Mouse (Mus musculus): ENCODE results near the gene Nyap1.
A peak's percentile ranks its signal among the peaks of the same experiment; 100 is the strongest.

The Nyap1 gene

GRCm38 (mm10) chr5:137741023-137741931 lies at the start of gene Nyap1:
Nyap1 (minus strand) TSS chr5:137741607.
- DNase-seq, result peak; percentile 89

DNA sequence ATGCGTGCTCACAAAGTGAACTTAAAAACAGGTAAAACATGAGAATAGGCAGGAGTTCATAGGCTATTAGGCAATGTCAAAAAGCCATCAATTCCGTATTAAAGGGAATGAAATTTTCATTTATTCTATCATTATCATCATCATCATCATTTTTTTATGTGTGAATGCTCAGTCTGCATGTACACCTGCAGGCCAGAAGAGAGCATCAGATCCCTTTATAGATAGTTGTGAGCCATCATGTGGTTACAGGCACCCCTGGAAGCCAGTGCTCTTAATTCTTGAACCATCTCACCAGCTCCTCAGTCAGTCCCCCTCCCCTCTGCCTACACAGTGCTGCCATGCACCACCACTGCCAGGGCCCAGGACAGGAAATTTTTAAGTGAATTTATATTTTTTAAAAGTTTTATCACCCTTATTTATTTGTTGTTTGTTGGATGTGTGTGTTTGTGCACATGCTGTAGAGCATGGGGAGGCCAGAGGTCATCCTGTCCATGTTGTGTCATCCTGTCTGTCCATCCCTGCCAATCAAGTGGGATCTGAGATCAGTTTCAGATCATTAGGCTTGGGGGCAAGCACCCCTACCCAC lies 47.6 kb upstream of the Nyap1 start:
- DNase-seq, result no peak

DNA sequence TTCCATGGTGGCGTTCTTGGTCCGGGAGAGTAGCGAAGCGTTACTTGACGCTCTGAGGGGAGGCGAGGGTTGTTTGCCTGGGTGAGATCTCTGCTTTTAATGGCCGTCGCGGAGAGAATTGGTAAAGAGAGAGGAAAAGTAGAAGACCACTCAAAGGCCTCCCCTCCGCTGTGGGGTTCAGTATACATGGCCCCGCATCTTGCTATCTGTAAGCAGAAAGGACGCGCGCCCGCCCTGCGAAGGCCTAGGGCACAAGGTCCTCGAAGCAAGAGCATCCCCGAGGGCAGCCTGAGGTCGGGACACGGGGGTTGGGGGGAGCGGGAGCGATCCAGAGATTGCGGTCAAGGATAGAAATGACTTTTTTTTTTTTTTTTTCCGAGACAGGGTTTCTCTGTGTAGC lies 46.8 kb upstream of the Nyap1 start:
- no peak for DNase-seq

GRCm38 (mm10) chr5:137787151-137787928 lies 45.9 kb upstream of the Nyap1 start, which contains the start of the genes Mepce and Zcwpw1:
Mepce (minus strand) TSS chr5:137787655.
Zcwpw1 (plus strand) TSS chr5:137787798.
- DNase-seq, result peak; percentile 98

- DNase-seq, result peak; percentile 100
These were observed 44.9 kb upstream of the Nyap1 start for GRCm38 (mm10) chr5:137786109-137786942.

DNA sequence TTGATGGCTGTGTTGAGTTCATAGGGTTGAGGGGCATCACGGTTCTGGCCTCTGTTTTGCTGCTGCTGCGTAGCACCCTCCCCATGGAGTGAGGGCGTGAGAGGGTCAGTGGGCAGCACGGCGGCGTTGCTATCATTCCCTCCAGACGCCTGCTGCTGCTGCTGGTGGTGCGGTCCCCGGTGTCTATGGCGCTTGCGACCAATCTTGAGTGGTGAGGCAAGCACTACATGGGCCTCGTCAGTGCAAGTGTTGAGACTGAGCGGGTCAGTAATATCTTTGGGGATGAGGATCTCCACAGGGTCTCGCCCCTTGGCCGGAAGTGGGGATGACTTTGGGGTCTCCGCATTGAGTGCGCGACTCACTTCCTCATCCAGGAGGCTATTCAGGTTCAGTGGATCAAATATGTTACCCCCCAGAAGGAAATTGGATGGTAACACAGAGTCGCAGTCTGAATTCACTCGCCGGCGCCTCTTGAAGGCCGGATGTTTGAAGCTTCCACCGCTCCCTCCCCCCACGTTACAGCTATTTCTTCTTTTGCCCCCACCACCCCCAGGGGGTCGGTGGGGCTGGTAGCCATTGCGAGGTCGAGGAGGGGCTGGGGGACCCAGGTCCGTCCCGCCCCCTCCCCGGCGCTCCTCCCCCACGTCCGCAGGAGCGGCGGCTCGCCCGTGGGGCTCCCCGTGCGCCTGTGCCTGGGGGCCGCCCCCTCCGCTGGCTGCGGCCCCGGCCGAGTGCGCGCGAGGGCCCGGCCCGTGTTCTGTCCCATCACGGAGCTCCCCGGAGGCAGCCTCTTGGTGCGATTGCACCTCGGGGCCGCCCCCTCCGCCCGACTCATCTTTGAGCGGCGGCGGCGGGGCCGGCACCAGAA lies 44.0 kb upstream of the Nyap1 start:
- no peak for DNase-seq

GRCm38 (mm10) chr5:137784546-137784945 lies 43.1 kb upstream of the Nyap1 start:
- DNase-seq, result no peak

DNA sequence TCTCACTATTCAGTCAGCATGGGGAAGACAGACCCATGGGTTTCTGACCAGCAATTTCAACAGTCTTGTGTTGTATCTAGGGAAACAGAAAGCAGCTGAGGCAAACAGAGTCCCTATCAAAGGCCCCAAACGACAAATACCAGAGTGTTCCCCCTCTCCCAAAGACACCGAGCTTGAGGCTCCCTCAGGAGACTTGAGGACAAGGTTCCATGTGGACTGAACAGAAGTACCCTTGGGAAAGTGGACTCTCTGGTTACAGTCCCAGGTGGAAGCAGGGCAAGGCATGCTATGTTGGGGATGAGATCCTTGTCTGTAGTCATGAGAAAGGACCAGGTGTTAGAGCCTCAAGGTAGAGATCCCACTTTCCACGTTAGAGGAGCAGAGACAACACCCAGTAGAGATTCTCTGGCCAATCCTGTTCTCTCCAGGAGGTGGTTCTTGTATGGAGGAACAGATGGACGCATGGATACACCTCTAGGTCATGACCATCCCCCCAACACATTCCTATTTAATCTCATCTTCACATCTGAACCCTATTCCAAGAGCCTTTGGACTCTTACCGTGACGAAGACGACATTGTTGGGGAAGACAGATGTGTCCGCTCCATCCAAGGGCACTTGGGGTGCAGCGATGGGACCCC lies 42.6 kb upstream of the Nyap1 start:
- no peak for DNase-seq

DNA sequence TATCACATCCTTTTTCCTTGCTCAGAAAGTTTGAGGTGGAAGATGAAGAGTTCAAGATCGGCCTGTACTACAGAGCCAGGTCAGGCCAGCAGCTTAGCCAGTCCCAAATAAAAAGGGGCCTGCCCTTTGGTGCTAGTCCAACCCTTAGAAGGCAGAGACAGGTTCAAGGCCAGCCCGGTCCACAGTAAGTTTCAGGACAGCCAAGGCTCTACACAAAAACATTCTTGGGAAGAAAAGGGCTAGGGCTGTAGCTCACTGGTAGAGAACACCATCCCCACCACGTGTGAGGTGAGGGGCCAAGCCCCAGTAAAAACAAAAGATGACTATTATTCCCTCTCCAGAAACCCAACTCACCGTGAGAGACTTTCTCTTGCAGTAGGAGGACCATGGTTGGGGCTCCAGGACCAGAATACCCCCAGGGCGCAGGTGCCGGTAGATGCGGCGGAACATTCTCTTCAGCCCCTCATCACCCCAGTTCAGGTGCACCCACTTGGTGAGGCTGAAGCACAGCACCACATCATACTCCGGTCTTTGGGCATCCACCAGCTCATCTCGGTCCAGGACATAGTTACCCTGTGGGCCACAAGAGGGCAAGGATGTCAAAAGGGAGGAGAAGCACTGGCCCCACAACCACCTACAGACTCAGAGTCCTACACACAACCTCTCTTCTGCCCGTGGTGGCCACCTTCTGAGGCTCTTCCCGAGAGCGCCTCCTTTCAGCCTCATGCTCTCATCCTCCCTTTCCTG lies 41.5 kb upstream of the Nyap1 start:
- no peak for DNase-seq

DNA sequence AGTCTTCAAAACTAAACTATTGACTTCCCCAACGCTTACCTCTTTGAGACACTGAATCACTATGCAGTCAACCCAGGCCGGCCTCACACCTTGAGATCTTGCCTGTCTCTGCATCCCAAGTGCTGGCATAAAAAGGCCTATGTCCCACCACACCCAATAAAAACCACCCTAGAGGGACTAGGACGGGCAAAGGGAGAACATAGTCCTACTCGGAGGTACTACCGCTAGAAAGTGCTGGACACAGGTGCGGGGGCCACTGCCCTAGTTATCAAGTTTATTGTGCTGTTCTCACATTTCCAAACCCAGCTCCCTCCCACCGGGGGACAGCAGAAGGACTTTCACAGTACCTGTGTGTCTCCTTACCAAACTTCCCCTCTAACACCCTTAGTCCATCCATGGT lies 40.3 kb upstream of the Nyap1 start:
- no peak for DNase-seq

GRCm38 (mm10) chr5:137779053-137779933 lies 37.9 kb upstream of the Nyap1 start:
- DNase-seq, result peak; percentile 50

DNA sequence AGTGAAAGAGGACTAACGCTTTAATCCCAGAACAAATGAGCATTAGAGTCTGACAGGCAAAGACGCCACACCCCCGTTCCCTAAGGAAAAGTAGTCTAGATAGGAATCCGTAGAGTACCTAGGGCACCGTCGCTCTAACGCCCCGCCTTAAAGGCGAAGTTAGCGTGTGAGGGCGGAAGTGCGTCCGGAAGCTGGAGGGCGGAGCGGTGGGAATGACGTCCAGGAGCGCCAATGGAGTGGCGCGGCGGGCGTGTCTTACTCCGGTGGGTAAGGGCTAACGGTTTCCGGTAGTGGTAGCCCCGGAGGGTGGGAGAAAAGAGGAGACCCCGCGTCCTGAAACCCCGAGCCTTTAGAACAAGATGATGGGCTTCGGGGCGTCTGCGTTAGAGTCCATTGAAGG lies 37.2 kb upstream of the Nyap1 start, which contains the start of gene Ppp1r35:
Gene Ppp1r35, plus strand, starts transcription at position 215 of the 400 bp plus-strand sequence.
- peak; percentile 98 for DNase-seq

GRCm38 (mm10) chr5:137777267-137777845 lies 35.9 kb upstream of the Nyap1 start:
- no peak for DNase-seq

DNA sequence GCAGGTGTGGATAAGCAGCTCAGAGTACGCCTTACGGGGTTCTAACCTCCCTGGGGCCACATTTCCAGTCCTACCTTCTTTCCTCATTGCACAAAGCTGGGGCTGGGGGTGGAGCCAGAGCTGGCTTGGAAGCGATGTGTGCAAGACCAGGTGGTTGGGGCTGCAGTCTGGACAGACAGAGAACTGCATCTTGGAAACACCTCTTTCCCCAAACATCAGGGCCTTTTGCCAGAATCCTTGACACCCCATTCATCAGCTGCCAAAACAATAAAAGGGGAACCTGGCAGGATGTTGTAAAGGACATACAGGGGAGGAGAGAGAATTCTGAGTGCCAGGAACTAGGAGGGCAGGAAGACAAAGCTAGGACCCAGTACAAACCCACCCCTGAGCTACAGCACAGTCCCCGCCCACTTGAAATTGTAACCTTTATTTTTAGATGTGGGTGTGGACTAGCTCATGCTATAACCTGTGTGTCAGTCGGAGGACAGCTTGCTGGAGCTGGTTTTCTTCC lies 35.1 kb upstream of the Nyap1 start:
- no peak for DNase-seq

GRCm38 (mm10) chr5:137775587-137776290 lies 34.3 kb upstream of the Nyap1 start:
- DNase-seq, result no peak

GRCm38 (mm10) chr5:137772755-137773154 lies 31.3 kb upstream of the Nyap1 start:
- no peak for DNase-seq

DNA sequence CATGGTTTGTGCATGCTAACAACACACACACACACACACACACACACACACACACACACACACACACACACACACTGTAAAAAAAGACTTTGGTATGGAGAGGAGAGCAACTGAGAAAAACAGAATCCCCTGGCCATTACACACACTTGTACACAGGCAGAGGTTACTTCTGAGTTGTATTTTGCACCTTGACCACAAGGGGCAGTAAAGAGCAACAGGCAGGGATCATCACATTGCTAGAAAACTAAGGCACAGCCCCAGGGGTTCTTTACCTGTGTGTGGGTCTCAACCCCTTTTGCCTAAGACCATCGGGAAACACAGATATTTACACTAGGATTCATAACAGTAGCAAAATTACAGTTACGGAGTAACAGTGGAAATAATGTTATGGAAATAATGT lies 29.3 kb upstream of the Nyap1 start:
- peak; percentile 82 for DNase-seq

DNA sequence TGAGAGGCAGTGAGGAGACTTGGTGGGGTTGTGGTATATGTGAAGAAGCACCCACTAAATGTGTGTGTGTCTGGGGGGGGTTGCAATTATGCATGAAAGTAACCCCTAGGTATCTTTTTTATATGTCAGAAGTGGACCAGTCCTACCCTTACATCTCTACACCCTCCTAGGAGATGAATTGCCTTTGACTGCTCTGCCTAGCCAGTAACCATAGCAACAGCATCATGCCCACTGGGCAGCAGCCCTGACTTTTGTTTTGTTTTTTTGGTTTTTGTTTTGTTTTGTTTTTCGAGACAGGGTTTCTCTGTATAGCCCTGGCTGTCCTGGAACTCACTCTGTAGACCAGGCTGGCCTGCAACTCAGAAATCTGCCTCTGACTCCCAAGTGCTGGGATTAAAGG lies 27.1 kb upstream of the Nyap1 start:
- no peak for DNase-seq
